Mouse (Mus musculus): ENCODE results near the gene P2rx7.

DNA sequence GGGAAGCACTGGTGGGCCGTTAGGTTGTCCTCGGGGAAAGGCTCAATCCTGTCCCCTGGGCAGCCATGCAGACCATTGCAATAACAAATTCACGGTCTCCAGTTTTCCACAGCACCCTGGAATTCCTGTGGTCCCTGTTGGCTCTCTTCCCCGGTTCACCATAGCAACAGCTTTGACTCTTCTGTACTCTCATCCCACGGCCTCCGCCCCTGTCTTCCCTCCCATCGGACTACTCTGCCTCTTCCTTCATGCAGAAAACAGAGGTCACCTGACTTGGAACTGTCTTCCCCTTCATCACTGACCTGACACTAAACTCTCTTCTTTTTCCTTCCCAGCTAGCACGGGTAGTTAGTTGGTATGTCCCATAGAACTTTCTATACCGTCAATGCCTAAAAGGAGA lies 7.4 kb upstream of the P2rx7 start:
- TF ChIP-seq POLR2A (IDR thresholded peaks at IDR 0.05; ENCODE audit: borderline replicate concordance, extremely low read depth, low read depth, low read length): no peak
- TF ChIP-seq CTCF (IDR thresholded peaks at IDR 0.05; ENCODE audit: insufficient read depth, low read length): no peak
